Mouse (Mus musculus) kidney, adult 10 weeks (tissue): ENCODE data around the gene Olfr917. TPM values are rescaled to one million over a fixed set of nuclear protein-coding genes. Genes with fewer than 3 reads are reported as not detected.

Source experiments
- polyA plus RNA-seq: library from polyadenylated mRNA; stranded (reverse); fragments of 350-450 nt; fragmentation: Illumina TruSeq; extraction: RNeasy Lipid Tissue Mini Kit (QIAGEN cat#74804); gene quantifications from one replicate; pipeline ENCODE4 v1.2.3, GENCODE M21; 2014; ENCODE audit warnings: low read depth, low replicate concordance

Gene Olfr917
- not detected for polyA plus RNA-seq

DNA sequence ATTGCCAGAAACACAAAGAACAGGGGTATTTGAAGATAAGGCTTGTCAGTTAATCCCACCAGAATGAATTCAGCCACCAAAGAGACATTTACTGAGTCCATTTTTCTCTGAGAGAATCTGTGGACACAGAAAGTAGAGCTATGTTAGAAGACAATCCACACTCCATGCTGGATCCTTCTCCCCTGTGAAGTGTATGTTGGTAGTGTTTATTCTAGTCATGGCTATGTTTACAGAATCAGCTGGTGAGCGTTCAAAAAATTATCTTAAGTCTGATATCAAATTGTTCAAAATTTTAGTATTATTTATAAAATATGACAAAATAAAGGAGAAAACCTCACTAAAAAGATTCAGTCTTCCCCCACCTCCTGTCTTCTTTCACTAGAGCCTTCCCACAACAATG, at the start of gene Olfr917:
Olfr917 (minus strand) TSS at position 101 of the 400 bp plus-strand sequence.

DNA sequence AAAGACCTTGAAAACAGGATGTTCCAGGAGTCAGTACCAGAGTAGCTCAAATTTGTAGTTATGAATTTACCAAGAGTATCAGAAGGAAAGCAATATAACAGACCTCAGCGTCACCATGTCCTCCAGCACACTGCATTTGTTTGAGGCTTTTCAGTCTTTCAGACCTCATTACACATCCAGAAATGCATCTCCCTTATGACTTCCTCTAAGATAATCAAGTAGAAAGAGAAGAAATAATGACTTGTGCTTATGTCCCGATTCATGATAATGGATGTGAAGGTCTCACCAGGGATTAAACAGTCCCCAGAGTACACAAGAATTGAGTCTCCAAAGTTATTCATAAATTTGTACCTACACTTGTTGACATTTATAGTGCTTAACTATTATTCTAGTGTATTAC, 8.9 kb upstream of the Olfr917 start, which contains the start of gene Olfr918:
Olfr918 (minus strand) TSS at position 101 of the 400 bp plus-strand sequence.

DNA sequence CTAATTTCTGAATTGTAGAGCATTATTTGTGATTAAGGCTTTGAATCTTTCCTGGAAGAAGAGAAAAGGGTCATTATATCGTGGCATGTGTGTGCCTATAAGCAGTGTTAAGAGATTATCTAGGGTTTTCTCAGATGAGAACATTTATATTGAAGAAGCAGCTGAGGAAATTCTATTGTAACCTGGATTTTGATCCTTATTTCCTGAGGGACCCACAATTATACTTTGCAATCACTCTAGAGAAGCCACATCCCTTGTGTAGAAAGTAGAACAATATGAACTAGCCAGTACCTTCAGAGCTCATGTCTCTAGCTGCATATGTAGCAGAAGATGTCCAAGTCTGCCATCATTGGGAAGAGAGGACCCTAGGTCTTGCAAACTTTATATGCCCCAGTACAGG, 5.9 kb downstream of the Olfr917 start, which contains the start of gene Olfr916:
Olfr916 (minus strand) TSS at position 101 of the 400 bp plus-strand sequence.

Other genes starting within 250 kb of the Olfr917 start
- not detected for gene Olfr901, start 236.4 kb downstream of the Olfr917 start, polyA plus RNA-seq
- not detected for gene Olfr902, start 218.2 kb downstream of the Olfr917 start, polyA plus RNA-seq
- not detected for gene Olfr904, start 202.7 kb downstream of the Olfr917 start, polyA plus RNA-seq
- not detected for gene Olfr905, start 194.7 kb downstream of the Olfr917 start, polyA plus RNA-seq
- not detected for gene Olfr906, start 178.8 kb downstream of the Olfr917 start, polyA plus RNA-seq
- gene Olfr907, start 170.0 kb downstream of the Olfr917 start, polyA plus RNA-seq = not detected
- gene Olfr911-ps1, start 144.3 kb downstream of the Olfr917 start, polyA plus RNA-seq = not detected
- gene Olfr910, start 128.0 kb downstream of the Olfr917 start, polyA plus RNA-seq = not detected
- not detected for gene Olfr912, start 85.7 kb downstream of the Olfr917 start, polyA plus RNA-seq
- not detected for gene Olfr913, start 73.1 kb downstream of the Olfr917 start, polyA plus RNA-seq
- not detected for gene Olfr914, start 60.7 kb downstream of the Olfr917 start, polyA plus RNA-seq
- not detected for gene Olfr916, start 6.0 kb downstream of the Olfr917 start, polyA plus RNA-seq
- not detected for gene Olfr918, start 8.8 kb upstream of the Olfr917 start, polyA plus RNA-seq
- not detected for gene Olfr919, start 37.8 kb upstream of the Olfr917 start, polyA plus RNA-seq
- 67.2 TPM for gene Vwa5a, start 52.4 kb upstream of the Olfr917 start, polyA plus RNA-seq
- gene Olfr920, start 86.5 kb upstream of the Olfr917 start, polyA plus RNA-seq = 0.57 TPM
- gene Olfr921, start 107.2 kb upstream of the Olfr917 start, polyA plus RNA-seq = not detected
- gene Olfr922, start 148.8 kb upstream of the Olfr917 start, polyA plus RNA-seq = not detected
- not detected for gene Olfr923, start 160.7 kb upstream of the Olfr917 start, polyA plus RNA-seq
- not detected for gene Olfr924, start 178.6 kb upstream of the Olfr917 start, polyA plus RNA-seq
- gene Olfr26, start 189.2 kb upstream of the Olfr917 start, polyA plus RNA-seq = not detected
- gene Olfr926, start 211.3 kb upstream of the Olfr917 start, polyA plus RNA-seq = not detected